Mouse (Mus musculus) hindbrain, embryonic 14.5 days (tissue): ENCODE results near the gene Gm2696. TPM values are rescaled to one million over a fixed set of nuclear protein-coding genes. Genes with fewer than 3 reads are reported as not detected.
"Not testable (repeated sequence)": the region's sequence is repeated elsewhere in the genome, so short reads cannot be mapped to it uniquely, and the experiment has no call there.

Experiments used
- ATAC-seq: fragments of 200-750 bp; cut with Nextera tagmentation; 2 replicates; pipeline ENCODE4 v1.8.0; 2017; ENCODE audit warnings: moderate number of reproducible peaks, mild to moderate bottlenecking, moderate TSS enrichment, moderate library complexity; ENCODE audit not compliant: low FRiP score
- DNase-seq: peaks from one replicate; pipeline ENCODE4 v3.0.0-alpha.2; 2015; ENCODE audit warnings: low spot score
- H3K27ac ChIP-seq: fragments of 300-500 bp; sonication (generic); 2 replicates; pipeline ENCODE4 v1.5.1; 2014; ENCODE audit warnings: mild to moderate bottlenecking, moderate library complexity
- H3K27me3 ChIP-seq: fragments of 300-500 bp; sonication (generic); 2 replicates; pipeline ENCODE4 v1.6.1; 2014; ENCODE audit warnings: mild to moderate bottlenecking, low read length, mixed read lengths; ENCODE audit not compliant: control insufficient read depth, insufficient read depth
- H3K36me3 ChIP-seq: fragments of 300-500 bp; sonication (generic); replicated peaks from 2 replicates; pipeline ENCODE4 v1.6.1; 2014; ENCODE audit not compliant: control insufficient read depth, insufficient read depth
- H3K4me1 ChIP-seq: fragments of 300-500 bp; sonication (generic); replicated peaks from 2 replicates; pipeline ENCODE4 v1.6.1; 2014; ENCODE audit warnings: antibody characterized with exemption, low read length, mixed read lengths; ENCODE audit not compliant: control insufficient read depth, insufficient read depth
- H3K4me2 ChIP-seq: fragments of 300-500 bp; sonication (generic); replicated peaks from 2 replicates; pipeline ENCODE4 v1.6.1; 2014; ENCODE audit warnings: mild to moderate bottlenecking, moderate library complexity
- H3K4me3 ChIP-seq: fragments of 300-500 bp; sonication (generic); replicated peaks from 2 replicates; pipeline ENCODE4 v1.5.1; 2014; ENCODE audit warnings: mild to moderate bottlenecking, low read length
- H3K9ac ChIP-seq: fragments of 300-500 bp; sonication (generic); 2 replicates; pipeline ENCODE4 v1.6.1; 2014
- H3K9me3 ChIP-seq: fragments of 300-500 bp; sonication (generic); 2 replicates; pipeline ENCODE4 v1.6.1; 2016; ENCODE audit warnings: low read length; ENCODE audit not compliant: control insufficient read depth
- WGBS: fragments of 180-500 bp; shearing (Covaris S2); extraction: QIAGEN DNeasy Blood & Tissue Kit; methylation state at CpG from one replicate; pipeline ENCODE4 v1.1.7; 2014; 5-methylcytosine and 5-hydroxymethylcytosine counted together
- polyA plus RNA-seq: library from polyadenylated mRNA; unstranded; fragments of >200 nt; fragmentation: Nextera tagmentation; extraction: Ambion mirVana; gene quantifications from 2 replicates; pipeline ENCODE4 v1.2.1, GENCODE M21; 2014

The Gm2696 gene
- polyA plus RNA-seq, 1 experiment from 2014 or later = not detected

DNA sequence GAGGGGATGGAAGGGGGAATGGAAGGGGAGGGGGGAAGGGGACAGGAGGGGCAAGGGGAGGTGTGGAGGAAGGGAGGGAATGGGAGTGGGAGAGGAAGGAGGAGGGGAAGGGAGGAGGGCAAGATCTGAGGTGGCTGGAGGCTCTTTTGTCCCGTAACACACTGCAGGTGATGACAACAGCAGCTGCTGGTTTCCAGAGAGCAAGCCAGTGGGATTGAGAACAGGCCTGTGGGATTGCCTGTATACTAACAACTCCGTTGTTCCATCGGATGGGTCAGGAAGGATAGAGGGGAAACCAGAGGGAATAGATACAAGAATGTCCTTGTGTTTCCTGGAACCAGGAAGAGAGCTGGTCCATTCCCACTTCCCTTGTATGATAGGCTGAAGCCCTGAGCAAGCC lies 16.8 kb upstream of the Gm2696 start:
- H3K4me2 ChIP-seq = no peak overlapping the region
- no peaks in the 10 kb centered on the region for H3K36me3 ChIP-seq
- no peak overlapping the region for H3K27ac ChIP-seq
- H3K4me1 ChIP-seq = no peaks in the 10 kb centered on the region
- no peaks in the 10 kb centered on the region for H3K9me3 ChIP-seq
- no peak overlapping the region for H3K4me3 ChIP-seq
- WGBS = 20% methylated on average over 3 of the region's 3 CpGs
- DNase-seq (no peak), ATAC-seq (no peak)
- H3K27me3 ChIP-seq = no peaks in the 10 kb centered on the region
- H3K9ac ChIP-seq = no peak overlapping the region

DNA sequence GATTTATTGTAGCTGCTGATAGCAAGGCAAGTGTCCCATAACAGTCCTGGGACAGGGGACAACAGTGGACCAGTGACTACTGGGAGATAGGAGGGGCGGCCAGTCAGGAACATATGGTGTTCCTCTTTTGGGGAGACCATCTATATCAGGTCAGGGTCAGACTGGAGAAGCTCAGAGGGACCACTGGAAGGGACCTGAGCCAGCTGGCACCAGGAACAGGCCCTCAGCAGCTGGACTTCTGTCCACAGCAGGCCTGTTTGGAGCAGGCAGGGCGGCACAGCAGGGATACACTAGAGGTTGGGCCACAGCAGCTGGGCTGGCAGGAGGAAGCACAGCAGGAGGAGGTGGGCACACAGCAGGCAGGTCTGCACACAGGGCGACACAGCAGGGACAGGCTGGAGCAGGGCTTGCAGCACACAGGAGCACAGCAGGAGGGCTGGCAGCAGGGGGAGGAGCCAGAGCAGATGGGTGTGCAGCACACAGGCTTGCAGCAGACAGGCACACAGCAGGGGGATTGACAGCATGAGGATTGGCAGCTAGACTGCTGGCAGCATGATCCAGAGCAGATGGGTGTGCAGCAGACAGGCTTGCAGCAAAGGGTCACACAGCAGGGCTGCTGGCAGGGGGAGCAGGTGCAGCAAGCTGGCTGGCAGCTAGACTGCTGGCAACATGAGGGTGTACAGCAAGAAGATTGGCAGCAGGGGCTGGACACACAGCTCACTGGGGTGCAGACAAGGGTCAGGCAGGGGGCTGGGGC lies 16.1 kb upstream of the Gm2696 start:
- H3K4me2 ChIP-seq, H3K9ac ChIP-seq, DNase-seq, H3K27me3 ChIP-seq, H3K4me3 ChIP-seq, H3K27ac ChIP-seq, H3K4me1 ChIP-seq, H3K9me3 ChIP-seq, H3K36me3 ChIP-seq, ATAC-seq: not testable (repeated sequence)
- WGBS = 30% methylated on average over 3 of the region's 3 CpGs

DNA sequence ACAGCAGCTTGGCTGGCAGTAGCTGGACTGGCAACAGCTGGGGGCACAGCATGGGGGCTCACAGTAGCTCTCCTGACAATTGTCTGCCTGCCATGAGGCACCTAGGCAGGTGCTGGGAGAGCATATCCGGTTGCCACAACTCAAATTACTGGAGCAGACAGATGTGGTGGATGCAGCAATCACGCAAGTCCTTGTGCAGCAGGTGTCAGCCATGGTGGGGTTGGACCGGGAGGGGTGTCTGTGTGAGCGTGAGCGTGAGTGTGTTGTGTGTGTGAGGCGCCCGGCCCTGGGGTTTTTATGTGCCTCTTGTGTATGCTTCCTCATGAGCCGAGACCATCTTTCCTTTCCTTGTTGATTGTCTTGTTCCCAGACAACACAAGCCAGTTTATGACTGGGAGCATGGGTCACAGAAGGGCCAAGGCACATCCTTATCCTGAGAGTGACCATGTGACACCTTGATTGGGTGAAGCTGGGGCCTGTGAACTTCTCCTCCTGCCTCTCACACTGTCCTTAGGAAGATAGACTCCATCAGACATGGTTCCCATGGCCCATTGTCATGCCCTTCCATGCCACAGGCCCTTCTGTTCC lies 15.5 kb upstream of the Gm2696 start, which contains the start of gene Gm19668:
Gene Gm19668, minus strand, starts transcription at position 213 of the 588 bp plus-strand sequence.
- H3K4me3 ChIP-seq = no peak within 1 kb of the TSS
- no peaks in the 10 kb centered on the region for H3K27me3 ChIP-seq
- no peaks in the 10 kb centered on the region for H3K9me3 ChIP-seq
- no peak for ATAC-seq
- no peaks in the 10 kb centered on the region for H3K36me3 ChIP-seq
- H3K4me2 ChIP-seq = no peak within 1 kb of the TSS
- WGBS = 59% methylated on average over 8 of the region's 8 CpGs
- no peaks in the 10 kb centered on the region for H3K4me1 ChIP-seq
- DNase-seq = no peak
- H3K9ac ChIP-seq = no peak within 1 kb of the TSS
- no peak within 1 kb of the TSS for H3K27ac ChIP-seq

DNA sequence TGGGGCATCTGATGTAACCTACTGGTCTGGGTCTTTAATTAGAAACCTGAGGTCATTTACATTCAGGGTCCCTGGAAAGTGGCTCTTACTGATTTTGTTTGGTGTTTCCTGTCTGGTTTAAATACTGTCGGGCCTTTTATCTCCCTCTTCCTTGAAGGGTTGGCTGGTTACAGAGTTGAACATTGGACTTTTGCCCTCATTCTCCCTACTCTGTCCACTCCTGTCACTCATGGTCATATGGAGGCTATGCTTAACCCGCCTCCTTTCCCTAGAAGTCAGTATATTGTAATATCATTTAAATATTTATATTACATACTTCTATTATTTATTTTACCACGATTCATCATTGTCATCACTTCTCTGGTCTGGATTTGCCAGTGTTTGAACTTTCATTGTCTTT lies 10.4 kb upstream of the Gm2696 start:
- no peaks in the 10 kb centered on the region for H3K36me3 ChIP-seq
- no peak overlapping the region for H3K4me3 ChIP-seq
- no peaks in the 10 kb centered on the region for H3K9me3 ChIP-seq
- H3K27me3 ChIP-seq = no peaks in the 10 kb centered on the region
- H3K4me2 ChIP-seq = no peak overlapping the region
- 88% methylated on average over 3 of the region's 3 CpGs for WGBS
- ATAC-seq = no peak
- no peak overlapping the region for H3K9ac ChIP-seq
- DNase-seq = no peak
- H3K4me1 ChIP-seq = no peaks in the 10 kb centered on the region
- H3K27ac ChIP-seq = no peak overlapping the region

DNA sequence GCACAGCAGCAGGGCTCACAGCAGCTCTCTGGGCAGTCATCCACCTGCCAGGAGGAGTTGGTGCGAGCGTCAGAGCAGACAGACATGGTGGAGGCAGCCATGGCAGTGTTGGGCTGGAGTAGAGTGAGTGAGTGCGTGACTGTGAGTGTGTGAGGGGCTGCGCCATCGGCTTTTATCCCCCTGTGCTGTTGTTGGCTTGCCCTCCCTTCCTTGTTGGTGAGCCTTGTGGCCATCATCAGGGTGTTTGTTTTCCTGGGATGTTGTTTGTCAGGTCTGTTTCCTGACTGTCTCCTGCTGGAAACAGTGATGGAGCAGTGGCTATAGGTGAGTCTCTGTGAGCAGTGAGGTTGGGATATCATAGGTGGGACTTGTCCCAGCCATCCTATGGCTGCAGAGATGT lies 2.7 kb upstream of the Gm2696 start, which contains the start of gene Gm9507:
Gene Gm9507, minus strand, starts transcription at position 101 of the 400 bp plus-strand sequence.
- no peaks in the 10 kb centered on the region for H3K4me1 ChIP-seq
- no peak within 1 kb of the TSS for H3K4me3 ChIP-seq
- no peak within 1 kb of the TSS for H3K9ac ChIP-seq
- no peaks in the 10 kb centered on the region for H3K9me3 ChIP-seq
- no peak within 1 kb of the TSS for H3K27ac ChIP-seq
- no peak within 1 kb of the TSS for H3K4me2 ChIP-seq
- H3K27me3 ChIP-seq = no peaks in the 10 kb centered on the region
- ATAC-seq = no peak
- WGBS = 70% methylated on average over 5 of the region's 5 CpGs
- DNase-seq = no peak
- no peaks in the 10 kb centered on the region for H3K36me3 ChIP-seq

DNA sequence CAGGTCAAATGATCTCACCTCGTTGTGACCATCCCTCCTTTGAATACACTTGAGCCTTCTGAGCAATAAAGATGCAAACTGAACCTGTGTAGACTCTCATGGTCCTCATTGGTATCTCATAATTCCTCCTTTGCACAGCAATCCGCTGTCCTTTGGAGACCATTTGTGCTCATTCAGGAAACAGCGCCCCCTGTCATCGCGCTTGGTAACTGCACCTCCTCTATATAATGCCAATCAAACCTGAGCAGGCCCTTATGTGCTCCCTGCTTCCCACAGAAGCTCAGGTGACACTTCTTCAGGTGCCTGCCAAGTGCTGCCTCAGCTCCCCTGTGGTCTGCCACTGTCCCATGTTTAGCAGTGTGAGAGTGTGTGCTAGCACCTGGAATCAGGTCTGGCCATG lies 1.0 kb downstream of the Gm2696 start:
- Histone ChIP-seq H3K36me3 (no peaks in the 10 kb centered on the region), H3K4me3 (no peak overlapping the region), H3K27me3 (no peaks in the 10 kb centered on the region), H3K4me2 (no peak overlapping the region), H3K9ac (no peak overlapping the region), H3K9me3 (no peaks in the 10 kb centered on the region), H3K27ac (no peak overlapping the region), H3K4me1 (no peaks in the 10 kb centered on the region)
- 25% methylated on average over 5 of the region's 5 CpGs for WGBS
- ATAC-seq = no peak
- DNase-seq = peak; percentile 34

DNA sequence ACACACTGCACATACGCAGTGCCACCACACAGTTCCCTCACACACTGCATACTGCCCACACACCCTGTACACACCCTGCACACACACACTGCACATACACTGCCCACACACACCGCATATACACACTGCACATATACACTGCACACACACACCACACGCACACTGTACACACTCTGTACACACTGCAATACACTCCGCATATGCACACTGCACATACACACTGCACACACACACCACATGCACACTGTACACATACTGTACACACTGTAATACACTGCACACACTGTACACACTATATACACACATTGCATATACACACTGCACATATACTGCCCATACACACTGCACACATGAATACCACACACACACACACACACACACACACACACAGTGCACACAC lies 4.0 kb downstream of the Gm2696 start:
- no peaks in the 10 kb centered on the region for H3K36me3 ChIP-seq
- no peaks in the 10 kb centered on the region for H3K27me3 ChIP-seq
- H3K27ac ChIP-seq = no peak overlapping the region
- ATAC-seq (no peak), DNase-seq (no peak)
- H3K4me1 ChIP-seq = no peaks in the 10 kb centered on the region
- H3K4me2 ChIP-seq = no peak overlapping the region
- H3K4me3 ChIP-seq = no peak overlapping the region
- 100% methylated on average over 4 of the region's 4 CpGs for WGBS
- no peak overlapping the region for H3K9ac ChIP-seq
- H3K9me3 ChIP-seq = 0 out of 2 replicates have a peak, but pooled peaks cover 5% of the 10 kb centered on the region

DNA sequence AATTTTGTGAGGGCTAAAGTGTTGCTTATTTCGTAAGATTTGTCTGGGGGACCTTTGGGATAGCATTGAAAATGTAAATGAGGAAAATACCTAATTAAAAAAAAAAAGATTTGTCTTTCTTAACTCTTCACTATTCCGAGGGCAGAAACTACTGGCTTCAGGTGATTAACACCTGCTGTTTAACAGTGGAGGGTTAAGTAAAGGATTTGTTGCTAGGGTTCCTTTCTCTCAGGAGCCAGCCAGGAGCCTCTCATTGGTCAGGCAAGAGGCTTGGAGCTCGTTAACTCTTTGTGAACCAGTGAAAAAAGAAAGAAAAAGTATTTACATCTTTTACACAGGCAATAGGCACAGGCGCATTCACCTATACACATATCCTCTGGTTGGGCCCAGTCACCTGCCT lies 4.7 kb downstream of the Gm2696 start:
- no peak overlapping the region for H3K4me3 ChIP-seq
- H3K9ac ChIP-seq = no peak overlapping the region
- 0 out of 2 replicates have a peak, but pooled peaks cover 5% of the 10 kb centered on the region for H3K9me3 ChIP-seq
- H3K4me1 ChIP-seq = no peaks in the 10 kb centered on the region
- no peaks in the 10 kb centered on the region for H3K27me3 ChIP-seq
- ATAC-seq (no peak), DNase-seq (no peak)
- H3K36me3 ChIP-seq = no peaks in the 10 kb centered on the region
- no peak overlapping the region for H3K27ac ChIP-seq
- WGBS = 45% methylated on average over 4 of the region's 4 CpGs
- no peak overlapping the region for H3K4me2 ChIP-seq

DNA sequence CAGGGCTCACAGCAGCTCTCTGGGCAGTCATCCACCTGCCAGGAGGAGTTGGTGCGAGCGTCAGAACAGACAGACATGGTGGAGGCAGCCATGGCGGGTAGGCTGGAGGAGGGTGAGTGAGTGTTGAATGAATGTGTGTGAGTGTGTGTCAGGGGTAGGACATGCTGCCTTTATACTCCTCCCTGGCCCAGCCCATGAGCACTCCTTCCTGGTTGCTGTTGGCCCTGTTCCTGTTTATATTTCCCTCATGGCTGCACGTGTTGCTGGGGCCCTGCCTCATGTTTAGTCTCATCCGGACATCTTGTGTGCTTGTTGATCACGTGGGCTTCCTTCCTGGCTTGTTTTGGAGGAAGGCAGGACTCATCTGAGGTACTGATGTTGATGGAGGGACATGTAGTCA lies 12.5 kb downstream of the Gm2696 start, which contains the start of gene Krtap10-4:
Gene Krtap10-4, minus strand, starts transcription at position 145 of the 400 bp plus-strand sequence.
- Histone ChIP-seq H3K9me3 (0 out of 2 replicates have a peak, but pooled peaks cover 5% of the 10 kb centered on the region), H3K4me3 (no peak within 1 kb of the TSS), H3K4me2 (no peak within 1 kb of the TSS), H3K4me1 (no peaks in the 10 kb centered on the region), H3K27ac (no peak within 1 kb of the TSS), H3K27me3 (no peaks in the 10 kb centered on the region), H3K36me3 (no peaks in the 10 kb centered on the region), H3K9ac (no peak within 1 kb of the TSS)
- ATAC-seq (no peak), DNase-seq (no peak)
- WGBS = 79% methylated on average over 6 of the region's 6 CpGs
